Mouse (Mus musculus): ENCODE results near the gene Zfp639. TPM values are rescaled to one million over a fixed set of nuclear protein-coding genes. Genes with fewer than 3 reads are reported as not detected.

Zfp639 gene
- polyA plus RNA-seq, 1 experiment from 2014 or later, result 35.4 TPM

DNA sequence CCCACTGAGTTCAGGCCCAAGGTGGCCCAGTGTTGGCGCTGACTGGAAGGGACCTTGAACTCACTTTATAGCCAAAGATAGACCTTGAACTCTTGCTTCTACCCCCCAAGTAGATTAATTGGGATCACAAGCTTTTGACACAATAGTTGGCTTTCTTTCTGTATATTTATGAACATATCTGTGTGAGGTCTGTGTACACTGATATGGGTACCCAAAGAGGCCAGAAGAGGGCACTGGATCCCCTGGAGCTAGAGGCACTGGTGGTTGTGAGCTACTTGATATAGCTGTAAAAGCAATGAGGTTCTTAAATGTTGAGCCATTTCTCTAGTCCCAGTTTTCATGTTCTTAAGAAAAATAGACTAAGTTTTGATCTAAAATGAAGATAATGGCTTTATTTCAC, 43.0 kb downstream of the Zfp639 start:
- H3K9me3 ChIP-seq (ENCODE audit: control insufficient read depth, low read length), result no peaks in the 10 kb centered on the region
- H3K36me3 ChIP-seq (ENCODE audit: control insufficient read depth, insufficient read depth, low read length), result peaks cover 46% of the 10 kb centered on the region
- no peaks in the 10 kb centered on the region for H3K4me1 ChIP-seq (ENCODE audit: control insufficient read depth, insufficient read depth, low read length)
- no peak overlapping the region for H3K4me2 ChIP-seq (ENCODE audit: low read depth, low read length)
- no peak overlapping the region for H3K4me3 ChIP-seq (ENCODE audit: low read depth, low read length)
- WGBS, result 100% methylated on average over 1 of the region's 1 CpGs
- no peak overlapping the region for H3K27ac ChIP-seq (replicated peaks; ENCODE audit: low read depth, low read length)
- H3K9ac ChIP-seq (ENCODE audit: low read depth, low read length), result no peak overlapping the region
- DNase-seq (ENCODE audit: low spot score) (peak; percentile 15), ATAC-seq (ENCODE audit: low read depth) (no peak)
- no peaks in the 10 kb centered on the region for H3K27me3 ChIP-seq (replicated peaks; ENCODE audit: control insufficient read depth, insufficient read depth, low read length)

DNA sequence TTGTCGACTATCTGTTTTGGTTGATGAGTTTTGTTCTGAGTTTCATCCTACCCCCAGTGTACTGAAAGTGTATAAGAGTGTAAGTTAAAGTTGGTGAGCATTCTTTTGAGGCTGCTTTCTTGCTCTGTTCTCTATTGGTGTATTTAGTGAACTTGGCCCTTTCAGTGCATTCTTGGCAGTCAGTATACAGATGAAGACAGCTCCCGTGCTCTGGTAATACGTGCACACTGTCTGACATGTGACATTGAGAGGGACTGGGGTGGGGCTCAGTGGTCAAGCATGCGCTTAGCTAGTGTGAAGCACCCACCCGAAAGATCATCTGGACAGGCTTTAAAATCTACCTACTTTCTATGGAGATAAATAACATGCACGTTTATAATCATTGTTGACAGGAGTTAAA, 53.3 kb downstream of the Zfp639 start:
- Histone ChIP-seq H3K27ac (replicated peaks; ENCODE audit: low read depth, low read length) (no peak overlapping the region), H3K36me3 (ENCODE audit: control insufficient read depth, insufficient read depth, low read length) (peaks cover 69% of the 10 kb centered on the region), H3K4me1 (ENCODE audit: control insufficient read depth, insufficient read depth, low read length) (no peaks in the 10 kb centered on the region), H3K9ac (ENCODE audit: low read depth, low read length) (no peak overlapping the region), H3K4me2 (ENCODE audit: low read depth, low read length) (no peak overlapping the region), H3K4me3 (ENCODE audit: low read depth, low read length) (no peak overlapping the region), H3K9me3 (ENCODE audit: control insufficient read depth, low read length) (no peaks in the 10 kb centered on the region), H3K27me3 (replicated peaks; ENCODE audit: control insufficient read depth, insufficient read depth, low read length) (no peaks in the 10 kb centered on the region)
- no peak for DNase-seq (ENCODE audit: low spot score)
- 92% methylated on average over 6 of the region's 6 CpGs for WGBS
- ATAC-seq (ENCODE audit: low read depth), result no peak

Other genes starting within 250 kb of the Zfp639 start
- gene Zmat3, start 144.2 kb upstream of the Zfp639 start, polyA plus RNA-seq (2014; fragmentation: Nextera tagmentation; extraction: Ambion mirVana), result 6.2 and 7.1 TPM in 2 replicates
- gene Pik3ca, start 112.6 kb upstream of the Zfp639 start, polyA plus RNA-seq (2014; fragmentation: Nextera tagmentation; extraction: Ambion mirVana), result 13.8 and 15.5 TPM in 2 replicates
- gene Kcnmb3, start 18.0 kb upstream of the Zfp639 start, polyA plus RNA-seq (2014; fragmentation: Nextera tagmentation; extraction: Ambion mirVana), result 0.19 TPM in 1 of 2 replicates, not detected in the other
- gene Mfn1, start 19.2 kb downstream of the Zfp639 start, polyA plus RNA-seq (2014; fragmentation: Nextera tagmentation; extraction: Ambion mirVana), result 25.1 and 27.8 TPM in 2 replicates
- gene Gnb4, start 106.3 kb downstream of the Zfp639 start, polyA plus RNA-seq (2014; fragmentation: Nextera tagmentation; extraction: Ambion mirVana), result 85.0 and 88.0 TPM in 2 replicates
- 102 and 124 TPM in 2 replicates for gene Actl6a, start 196.0 kb downstream of the Zfp639 start, polyA plus RNA-seq (2014; fragmentation: Nextera tagmentation; extraction: Ambion mirVana)
- gene Ndufb5, start 226.7 kb downstream of the Zfp639 start, polyA plus RNA-seq (2014; fragmentation: Nextera tagmentation; extraction: Ambion mirVana), result 319 and 331 TPM in 2 replicates
- gene Mrpl47, start 227.3 kb downstream of the Zfp639 start, polyA plus RNA-seq (2014; fragmentation: Nextera tagmentation; extraction: Ambion mirVana), result 29.2 and 34.0 TPM in 2 replicates

Measured in embryonic facial prominence, embryonic 14.5 days (tissue).